Mouse (Mus musculus): ENCODE measurements around the gene Qrfpr.

DNA sequence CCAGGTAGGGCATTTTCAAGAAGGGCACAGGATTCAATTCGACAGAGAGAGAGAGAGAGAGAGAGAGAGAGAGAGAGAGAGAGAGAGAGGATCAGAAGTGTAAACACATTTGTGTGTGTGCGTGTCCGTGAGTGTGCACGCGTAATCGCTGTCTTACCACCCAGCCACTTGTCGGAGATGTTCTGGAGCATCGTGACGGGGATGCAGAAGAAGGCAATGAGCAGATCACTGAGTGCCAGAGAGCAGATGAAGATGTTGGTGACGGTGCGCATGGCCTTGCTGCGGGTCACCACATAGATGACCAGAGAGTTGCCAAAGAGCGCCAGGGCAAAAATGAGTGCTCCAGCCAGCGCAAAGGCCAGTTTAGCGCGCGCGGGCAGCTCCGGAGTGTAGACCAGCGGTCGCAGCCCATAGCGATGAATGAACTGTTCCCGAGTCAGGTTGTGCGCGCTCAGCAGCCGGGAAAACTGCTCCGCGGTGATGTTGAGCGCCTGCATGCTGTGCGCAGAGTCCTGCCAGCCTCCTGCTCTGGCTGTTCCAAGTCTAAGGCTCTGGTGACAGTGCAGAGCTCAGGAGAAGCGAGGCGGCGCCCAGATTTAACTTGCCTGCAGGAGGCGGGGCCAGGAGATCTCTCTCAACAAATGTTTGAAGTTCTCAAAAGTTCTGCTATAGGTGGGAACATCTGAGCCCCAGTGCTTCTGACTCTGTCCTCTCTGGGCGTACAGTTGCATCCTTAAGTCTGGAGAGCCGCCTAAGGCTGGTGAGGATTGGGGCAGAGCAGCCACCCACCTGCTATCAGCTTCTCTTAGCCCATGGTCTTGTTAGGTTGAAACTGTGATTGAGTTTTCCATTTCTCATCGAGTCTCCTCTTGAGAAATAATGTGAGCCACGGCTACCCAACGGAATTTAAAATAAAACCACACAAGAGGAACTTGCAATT is at the start of gene Qrfpr:
- no peak for TF ChIP-seq CTCF (IDR thresholded peaks at IDR 0.05; ENCODE audit: low read depth, low read length)
- no peak for TF ChIP-seq POLR2A (IDR thresholded peaks at IDR 0.05; ENCODE audit: borderline replicate concordance, low read depth, low read length)

Measured in bone marrow macrophage, adult 2 months (primary cell).